Mouse (Mus musculus) ES-Bruce4 (cell line): ENCODE data around the gene Tmem185b.

Source experiments
- CTCF ChIP-seq: IDR thresholded peaks from one replicate; pipeline ENCODE4 v1.8.1; 2011; ENCODE audit warnings: low read depth, low read length
- EP300 ChIP-seq: IDR thresholded peaks from 2 replicates; pipeline ENCODE4 v1.6.1; 2011; ENCODE audit warnings: low read depth, low read length; ENCODE audit not compliant: insufficient read depth

GRCm38 (mm10) chr1:119550064-119550463 lies 24.1 kb downstream of the Tmem185b start:
- no peak for TF ChIP-seq EP300
- TF ChIP-seq CTCF, result no peak
